Mouse (Mus musculus) forelimb bud, embryonic 11.5 days (tissue): ENCODE results near the gene Bag3.

ENCODE experiments used
- DNase-seq: peaks from one replicate; pipeline ENCODE4 v3.0.0-alpha.2; 2012; ENCODE audit warnings: low read depth, low spot score

The Bag3 gene

DNA sequence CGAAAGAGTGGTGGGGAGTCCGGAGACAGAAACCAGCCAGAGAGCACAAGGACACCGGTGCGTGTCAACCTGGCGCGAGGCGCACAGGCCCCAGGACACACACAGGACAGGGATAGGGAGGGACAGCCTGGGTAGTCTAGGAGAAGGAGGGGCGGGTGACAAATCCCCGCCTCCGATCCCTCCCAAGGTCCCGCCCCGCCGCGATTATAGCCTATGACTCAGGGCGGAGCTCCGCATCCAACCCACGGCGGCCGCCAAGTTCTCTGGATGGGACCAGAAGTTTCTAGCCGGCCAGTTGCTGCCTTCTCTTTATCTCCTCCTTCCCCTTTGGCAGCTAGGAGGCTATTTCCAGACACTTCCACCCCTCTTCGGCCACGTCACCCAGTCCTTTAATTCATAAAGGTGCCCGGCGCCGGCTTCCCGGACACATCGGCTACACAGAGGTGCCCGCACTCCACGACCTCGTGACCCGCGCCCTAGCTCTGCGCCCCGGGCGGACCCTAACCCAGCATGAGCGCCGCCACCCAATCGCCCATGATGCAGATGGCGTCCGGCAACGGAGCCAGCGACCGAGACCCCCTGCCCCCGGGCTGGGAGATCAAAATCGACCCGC, at the start of gene Bag3:
Gene Bag3, plus strand, starts transcription at position 268 of the 613 bp plus-strand sequence.
- DNase-seq: peak; percentile 82

DNA sequence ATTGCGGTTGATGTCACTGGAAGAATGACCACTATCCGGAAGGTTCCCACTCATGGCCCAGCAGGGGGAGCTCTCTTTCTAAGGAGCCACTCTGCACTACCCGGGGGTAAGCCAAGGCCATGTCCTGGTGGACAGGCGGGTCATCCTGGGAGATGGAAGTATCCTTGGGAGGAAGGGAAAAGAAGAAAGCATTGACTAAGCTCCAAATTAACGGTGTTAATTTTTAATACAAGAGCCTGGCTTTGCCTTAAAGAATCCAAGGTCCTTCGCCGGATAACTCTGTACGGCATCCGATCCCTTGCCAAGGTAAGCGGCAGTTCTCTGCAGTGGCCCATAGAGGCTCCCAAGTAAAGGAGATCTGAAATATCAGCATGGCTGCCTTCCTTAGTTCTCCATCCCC, 49.1 kb upstream of the Bag3 start:
- DNase-seq: peak; percentile 23

DNA sequence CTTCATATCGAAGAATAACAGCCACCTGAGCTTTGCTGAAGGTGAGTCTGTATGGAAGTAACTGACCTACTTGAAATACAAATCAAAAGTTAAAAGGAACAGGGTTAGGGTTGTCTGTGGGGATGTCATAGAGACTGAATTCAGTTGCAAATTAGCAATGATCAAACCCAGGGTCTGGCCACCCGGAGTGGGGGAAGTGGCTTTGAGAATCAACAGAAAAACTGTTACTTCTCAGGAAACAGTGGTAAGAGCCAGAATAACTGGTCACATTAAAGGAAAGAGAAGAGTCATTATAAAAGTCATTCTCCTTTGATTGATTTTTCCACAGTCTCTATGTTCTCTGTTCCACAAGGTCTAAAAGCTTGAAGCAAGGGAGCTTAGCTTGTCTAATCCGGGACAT, 34.4 kb upstream of the Bag3 start:
- DNase-seq: no peak

DNA sequence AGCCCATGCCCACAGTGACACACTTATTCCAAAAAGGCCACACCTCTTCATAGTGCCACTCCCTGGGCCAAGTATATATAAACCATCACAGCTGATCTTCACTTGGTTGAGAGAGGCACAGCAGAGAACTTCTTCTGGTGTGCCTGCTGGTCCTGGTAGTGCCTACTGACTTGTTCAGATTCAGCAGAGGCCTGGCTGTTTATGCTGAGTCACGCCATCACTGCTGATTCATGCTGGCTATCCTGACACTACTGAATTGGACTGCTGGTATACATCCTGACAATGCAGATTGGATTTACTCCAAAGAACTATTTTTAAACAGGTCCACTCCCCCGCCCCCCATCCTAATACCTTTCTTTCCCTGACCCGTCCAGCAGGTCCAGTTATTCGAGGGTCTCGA, 28.9 kb upstream of the Bag3 start:
- DNase-seq: no peak

DNA sequence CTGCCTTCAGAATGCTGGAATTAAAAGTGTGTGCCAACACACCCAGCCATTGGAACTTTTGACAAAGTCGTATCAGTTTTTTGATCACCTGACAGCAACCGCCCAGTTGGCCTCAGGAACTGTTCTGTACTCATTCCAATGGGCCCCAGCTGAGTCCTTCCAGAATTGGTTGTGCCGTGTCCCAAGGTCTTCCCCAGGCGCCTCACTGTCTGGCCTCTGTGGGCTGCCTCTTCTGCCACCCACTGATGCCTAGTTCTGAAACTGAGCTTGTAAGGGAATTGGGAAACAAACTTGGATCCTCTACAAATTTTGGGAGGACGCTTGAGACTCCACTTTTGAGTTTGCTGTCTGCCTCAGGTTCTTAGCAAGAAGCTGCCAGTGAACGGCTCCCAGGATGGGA, 23.6 kb upstream of the Bag3 start:
- DNase-seq: no peak

DNA sequence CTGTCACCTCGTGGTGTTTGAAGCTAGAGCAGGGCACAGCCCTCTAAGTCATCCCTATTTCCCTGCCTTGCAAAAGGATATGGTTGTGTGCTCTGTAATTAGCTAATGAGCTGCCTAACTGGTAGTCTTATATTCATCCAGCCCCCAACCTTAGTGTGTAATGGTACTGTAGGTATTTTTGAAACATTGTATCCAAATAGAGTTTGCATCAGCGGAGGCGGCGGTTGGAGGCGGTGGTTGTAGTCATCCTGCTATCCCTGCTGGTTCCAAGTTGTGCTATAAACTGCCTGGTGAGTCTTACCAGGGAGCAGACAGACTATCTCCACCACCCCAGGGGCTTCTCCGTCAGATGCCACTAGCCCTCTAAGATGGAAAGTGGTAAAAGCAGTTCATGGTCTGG, 19.3 kb upstream of the Bag3 start:
- DNase-seq: no peak

DNA sequence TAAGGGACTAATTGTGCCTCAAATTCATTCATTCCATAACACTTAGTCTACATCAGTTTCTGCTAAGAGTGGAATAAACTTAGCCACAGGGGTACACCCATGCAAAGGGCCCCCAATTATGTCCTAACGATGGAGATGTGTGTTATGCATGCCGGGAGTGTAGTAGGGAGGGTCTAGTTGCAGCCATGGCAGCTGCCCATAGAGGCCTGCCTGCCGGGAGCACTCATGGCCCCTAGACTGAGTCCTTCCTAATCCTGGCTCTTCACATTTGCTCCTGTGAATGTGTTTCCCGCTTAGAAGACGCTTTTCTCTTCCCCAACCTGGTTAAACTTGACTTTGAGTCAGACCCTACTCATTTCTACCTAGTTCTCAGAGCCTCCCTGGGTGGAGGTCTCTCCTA, 11.5 kb upstream of the Bag3 start:
- no peak for DNase-seq

DNA sequence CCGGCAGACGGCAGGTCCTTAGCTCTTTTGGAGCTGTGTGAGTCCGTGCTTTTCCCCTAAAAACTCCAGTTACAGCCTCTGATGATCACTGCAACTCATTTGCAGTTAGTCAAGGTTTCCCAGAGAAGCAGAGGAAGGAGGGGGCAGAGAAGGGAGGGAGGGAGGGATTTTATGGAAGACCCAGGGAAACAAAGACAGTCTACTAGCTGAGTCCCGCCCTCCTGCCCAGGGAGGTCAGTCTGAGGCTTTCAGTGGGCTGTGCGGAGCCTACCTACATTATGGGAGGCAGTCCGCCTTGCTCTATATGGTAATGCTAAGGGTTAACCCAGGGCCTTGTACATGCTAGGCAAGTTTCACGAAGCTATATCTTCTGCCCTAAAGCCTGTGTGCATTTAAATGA, 9.9 kb upstream of the Bag3 start:
- no peak for DNase-seq

DNA sequence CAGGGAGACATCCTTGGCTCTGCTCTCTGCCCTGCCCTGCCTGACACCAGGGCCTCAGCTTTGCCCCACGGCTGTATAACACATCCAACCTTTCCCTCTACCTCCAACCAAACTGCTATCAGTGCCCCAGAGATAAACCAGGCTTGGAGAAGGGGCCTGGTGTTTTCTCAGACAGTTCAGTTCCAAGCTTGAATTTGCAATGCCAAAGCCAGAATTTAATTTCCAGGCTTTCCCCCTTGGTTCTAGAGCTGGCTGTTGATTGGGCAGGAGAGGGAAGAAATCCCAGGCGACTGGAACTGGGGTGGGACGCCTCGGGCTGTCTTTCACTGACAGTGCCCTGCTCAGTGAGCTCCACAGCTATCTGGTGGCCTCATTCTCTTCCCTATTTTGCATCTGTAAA, 9.1 kb upstream of the Bag3 start:
- no peak for DNase-seq

DNA sequence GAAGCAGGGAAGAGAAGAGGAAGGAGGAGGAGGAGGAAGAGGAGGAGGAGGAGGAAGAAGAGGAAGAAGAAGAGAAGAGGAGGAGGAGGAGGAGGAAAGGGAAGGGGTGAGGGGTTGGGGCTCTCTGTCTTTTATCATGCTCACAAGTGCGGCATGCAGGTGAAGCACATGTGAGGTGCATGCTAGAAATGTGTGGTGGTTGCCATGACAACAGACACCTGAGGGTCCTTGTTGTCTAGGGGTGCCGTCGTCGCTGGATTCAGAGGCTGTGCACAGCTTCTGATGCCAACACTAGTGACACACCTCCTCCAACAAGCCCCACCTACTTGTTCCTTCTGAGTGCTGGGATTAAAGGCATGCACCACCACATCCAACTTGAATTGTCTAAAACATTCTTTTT, 7.1 kb upstream of the Bag3 start:
- DNase-seq: no peak

DNA sequence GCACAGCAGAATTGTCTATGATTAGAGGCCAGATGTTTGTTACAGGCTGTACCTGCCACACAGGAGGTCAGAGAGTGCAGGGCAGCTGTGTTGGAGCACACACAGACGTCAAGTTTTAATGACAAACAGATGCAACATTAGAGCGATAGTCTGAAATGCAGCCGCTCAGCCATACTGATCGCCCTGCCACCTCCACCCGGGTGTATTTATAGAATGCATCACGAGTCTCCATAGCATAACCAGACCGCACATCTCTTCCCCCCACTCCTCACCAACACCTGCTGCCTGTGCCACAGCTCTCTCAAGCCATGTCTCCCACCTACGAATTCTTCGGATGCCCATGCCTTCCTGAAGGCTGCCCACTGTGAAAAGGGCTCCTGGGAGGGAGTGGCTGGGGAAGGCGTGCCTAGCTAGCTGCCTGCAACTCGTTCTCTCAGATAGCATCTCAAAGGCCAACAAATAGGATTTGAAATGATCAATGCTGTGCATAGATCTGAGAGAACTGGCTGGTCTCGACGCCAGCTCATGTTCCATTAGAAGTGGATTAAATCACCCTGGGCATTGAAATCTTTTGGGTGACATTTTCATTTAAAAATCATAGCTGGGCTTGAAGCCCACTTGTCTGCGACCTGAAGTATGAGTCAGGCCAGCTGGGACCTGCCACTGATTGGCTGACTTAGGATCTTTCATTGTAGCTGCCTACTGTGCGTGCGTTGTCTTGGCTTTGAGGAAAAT, 3.9 kb upstream of the Bag3 start:
- peak; percentile 74 for DNase-seq

DNA sequence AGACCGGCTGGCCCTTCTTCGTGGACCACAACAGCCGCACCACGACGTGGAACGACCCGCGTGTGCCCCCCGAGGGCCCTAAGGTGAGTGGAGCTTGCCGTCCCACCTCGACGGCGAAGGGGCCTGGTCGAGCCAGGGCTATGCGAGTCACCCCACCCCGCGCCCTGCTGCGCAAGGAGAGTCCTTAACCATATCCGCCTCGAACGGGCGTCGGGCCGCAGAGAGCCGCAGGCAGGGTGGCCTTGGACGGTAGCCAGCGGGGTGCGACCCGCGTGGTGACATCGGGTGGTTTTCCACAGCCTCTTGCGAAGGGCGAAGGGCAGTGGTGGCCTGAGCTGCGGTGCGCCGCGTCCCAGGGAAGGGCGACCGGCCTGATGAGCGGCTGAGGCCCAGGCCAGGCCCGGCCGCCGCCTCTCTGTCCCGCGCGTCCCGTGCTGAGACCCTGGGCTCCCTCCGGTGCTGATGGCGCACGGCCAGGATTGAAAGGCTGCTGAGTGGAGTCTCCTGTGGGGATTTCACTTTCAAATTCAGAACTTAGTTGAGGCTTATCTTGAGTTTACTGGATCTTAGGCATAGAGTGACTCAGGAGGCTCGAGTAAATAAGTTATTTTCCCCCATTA, 656 bp downstream of the Bag3 start:
- no peak for DNase-seq

DNA sequence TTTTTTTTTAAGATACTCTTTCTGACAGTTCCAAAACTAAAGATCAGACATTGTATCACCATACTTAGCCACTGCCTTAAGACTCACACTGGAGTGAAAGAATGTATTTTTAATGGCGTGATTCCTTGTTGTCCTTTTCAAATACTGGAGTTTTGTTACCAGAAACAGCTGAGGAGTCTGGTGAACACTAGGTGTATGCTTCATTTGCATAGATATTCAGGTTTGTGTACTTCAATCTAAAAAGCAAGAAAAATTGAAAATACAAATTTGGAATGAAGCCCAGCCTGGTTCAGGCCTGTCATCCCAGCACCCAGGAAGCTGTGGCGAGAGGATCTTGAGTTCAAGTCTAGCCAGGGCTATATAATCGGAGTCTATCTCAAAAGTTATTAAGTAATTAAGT, 1.2 kb downstream of the Bag3 start:
- DNase-seq: no peak

DNA sequence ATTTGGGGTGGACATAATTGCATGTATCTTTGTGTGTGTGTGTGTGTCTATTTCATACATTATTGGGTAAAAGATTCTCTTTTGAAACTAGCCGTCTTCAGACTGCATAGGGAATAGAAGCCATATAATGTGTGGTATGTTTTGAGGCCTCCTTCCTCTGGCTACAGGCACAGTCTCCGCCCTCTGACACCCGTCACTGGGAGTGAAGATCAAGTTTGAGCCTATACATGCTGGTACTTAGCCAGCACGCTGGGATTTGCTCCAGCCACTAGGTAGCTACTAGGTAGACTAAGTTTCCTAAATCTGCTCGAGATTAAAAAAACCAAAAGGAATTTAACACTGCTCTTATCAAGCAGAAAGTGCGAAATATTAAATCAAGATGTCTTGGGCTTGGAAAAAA, 3.2 kb downstream of the Bag3 start:
- no peak for DNase-seq

DNA sequence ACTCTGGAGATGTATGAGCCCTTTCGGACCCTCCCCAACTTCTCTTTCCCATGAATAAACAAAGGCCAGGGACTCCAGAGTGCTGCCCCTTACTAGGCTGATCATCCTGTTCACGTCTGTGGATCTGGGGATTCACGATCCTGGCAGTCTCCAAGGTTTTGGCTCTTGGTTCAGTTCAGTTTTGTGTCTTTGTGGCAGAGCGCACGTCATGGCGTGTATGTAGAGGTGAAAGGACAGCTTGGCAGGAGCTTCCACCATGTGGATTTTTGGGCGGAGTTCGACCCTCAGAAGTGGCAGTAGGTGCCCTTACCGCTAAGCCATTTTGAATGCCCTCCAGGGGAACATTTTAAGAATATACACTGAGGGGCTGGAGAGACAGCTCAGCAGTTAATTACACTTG, 5.2 kb downstream of the Bag3 start:
- DNase-seq: no peak

DNA sequence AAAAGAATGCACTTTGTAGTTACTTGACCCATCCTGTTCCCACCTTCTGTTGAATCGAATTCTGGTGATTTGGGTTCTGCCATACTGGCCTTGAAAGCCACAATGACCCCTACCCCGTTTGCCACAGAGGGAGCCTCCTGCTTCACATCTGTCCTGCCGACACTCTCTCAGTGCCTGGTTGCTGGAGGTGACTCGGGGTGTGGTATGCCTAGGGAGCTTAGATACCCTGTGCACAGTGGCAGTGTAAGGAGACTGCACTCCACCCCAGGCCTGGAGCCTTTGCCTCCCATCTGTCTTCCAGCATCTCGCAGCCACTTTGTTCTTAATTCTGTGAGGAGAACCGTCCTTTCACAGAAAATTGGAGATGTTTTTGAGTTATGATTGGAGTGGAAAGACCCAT, 5.7 kb downstream of the Bag3 start:
- no peak for DNase-seq

DNA sequence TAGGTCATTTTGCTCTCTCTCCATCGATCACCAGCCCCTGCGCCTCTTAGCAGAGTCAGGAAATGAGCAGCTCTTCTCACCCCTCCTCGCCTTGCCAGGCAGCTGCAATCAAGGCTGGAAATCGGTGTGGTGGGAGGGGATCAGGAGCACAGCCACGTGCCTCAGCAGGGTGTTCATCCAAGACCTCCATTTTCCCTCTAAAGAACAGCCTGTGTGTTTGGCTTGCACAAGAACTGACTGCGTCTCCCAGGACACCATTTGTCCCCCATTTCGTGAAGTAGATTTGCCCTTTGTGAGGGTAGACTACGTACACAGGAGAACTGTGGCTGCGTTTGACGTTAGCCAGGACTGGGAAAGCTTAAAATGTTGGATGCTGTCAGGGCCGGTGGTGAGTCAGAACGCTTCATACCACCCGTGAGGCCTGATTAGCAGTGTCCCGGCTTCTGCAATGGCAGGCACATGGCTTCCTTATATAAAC, 6.2 kb downstream of the Bag3 start:
- no peak for DNase-seq

DNA sequence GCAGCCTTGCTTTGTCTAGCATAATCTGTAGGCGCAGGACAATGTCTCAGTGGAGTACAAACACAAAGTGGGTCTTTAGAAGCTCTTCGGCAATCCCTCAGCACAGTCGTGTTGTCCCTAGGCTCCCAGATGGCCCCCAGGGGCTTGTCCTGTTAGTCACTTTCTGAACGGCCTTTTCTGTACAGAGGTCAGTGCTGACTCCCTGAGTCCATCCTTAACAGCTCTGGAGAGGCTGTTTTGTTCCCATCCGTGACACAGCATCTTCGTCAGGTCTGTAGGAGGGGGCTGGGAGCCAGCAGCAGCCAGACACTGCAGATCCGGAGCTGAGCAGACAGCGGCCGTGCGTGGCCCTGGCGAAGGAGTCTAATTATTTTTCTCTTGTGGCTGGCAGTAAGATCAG, 7.6 kb downstream of the Bag3 start:
- no peak for DNase-seq

DNA sequence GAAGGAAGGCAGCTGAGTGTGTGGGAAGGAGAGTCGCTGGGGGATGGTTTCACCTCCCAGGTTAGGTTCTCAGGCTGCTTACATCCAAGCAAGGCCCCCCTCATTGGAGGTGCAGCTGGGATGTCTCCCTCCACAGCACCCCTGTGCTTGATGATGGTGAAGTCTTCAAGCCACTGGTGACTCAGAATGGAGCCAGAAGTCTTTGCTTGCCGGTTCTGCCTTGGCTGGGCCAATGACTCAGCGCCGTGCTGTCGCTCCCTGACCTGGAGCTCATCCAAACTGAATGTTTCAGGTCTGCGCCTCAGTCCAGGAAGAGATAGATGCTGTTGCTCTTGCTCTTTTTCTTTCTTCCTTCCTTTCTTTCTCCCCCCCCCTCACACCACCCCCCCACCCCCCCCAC, 8.5 kb downstream of the Bag3 start:
- DNase-seq: no peak

DNA sequence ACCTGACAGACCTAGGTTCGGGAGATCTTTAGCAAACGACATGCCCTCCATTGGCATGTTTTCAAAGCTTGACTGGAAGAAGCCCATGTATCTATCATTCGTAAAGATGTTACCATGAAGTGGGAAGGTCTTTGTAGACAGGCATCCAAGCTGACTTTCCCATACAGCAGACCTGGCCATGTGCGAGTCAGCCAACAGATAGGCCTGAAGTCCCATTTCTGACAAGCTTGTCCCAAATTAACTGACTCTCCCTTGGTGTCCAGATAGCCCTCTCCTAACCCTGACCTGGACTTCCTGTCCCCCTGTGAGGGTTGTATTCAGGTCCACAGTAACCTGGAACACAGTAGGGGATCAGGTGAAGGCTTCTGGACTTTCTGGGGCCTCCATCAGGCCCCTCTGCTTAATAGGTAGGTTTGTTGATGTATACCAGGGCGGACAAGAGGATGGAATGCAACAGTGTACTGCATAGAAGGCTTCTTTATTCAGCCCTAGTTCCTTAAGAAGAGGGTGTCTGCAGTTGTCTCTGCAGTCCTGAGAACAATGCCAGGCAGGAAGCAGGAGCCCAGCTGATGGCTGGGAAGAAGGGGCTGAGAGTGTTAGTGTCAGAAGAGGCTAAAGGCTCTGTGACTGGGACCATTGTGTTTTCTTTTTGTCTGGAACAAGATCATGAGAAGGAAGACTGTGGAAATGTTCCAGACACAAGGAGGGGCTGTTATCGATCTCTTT, 9.2 kb downstream of the Bag3 start:
- no peak for DNase-seq

DNA sequence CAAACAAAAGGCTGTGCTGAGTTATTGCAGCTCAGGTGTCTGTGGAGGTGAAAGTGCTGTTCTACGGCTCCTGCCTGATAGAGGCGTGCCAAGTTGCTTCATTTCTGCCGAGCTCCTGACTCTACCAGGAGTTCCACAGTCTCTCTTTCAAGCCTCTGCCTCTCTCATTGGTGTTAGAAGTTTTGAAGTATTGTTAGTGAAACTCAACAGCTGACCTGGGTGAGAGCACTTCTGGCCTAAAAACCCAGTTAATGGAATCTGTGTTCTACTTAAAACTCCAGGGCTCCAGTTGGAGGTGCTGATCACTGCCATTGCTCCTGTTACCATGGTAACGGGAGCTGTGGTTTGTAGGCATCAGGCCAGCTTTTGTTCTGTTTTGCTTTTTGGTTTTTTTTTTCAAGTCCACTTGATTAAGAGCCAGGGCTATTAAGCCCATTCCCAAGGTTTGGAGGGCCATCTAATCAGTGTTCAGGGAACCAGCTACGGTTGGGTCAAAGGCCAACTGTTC, 11.6 kb downstream of the Bag3 start:
- peak; percentile 55 for DNase-seq

DNA sequence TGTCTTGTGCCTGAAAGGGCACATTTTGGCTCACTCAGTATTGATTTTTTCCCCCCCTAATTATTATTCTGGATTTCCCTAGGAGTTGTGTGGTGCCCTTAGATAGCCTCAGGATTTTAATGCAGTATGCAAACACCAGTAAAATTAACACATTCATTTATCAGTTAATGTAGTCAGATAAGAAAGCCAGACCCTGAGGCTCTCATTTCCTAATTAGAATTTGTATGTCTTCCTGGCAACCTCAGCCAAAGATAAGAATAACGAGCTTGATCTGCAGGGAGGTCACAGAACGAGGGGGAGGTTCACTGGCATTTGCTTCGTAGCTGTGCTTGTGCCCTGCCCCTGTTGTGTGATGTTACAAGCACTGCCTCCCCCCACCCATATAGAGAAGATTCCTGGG, 12.7 kb downstream of the Bag3 start:
- no peak for DNase-seq
